Mouse (Mus musculus): ENCODE data around the gene Steap3. TPM values are rescaled to one million over a fixed set of nuclear protein-coding genes. Genes with fewer than 3 reads are reported as not detected.
A peak's percentile ranks its signal among the peaks of the same experiment; 100 is the strongest.

Gene Steap3
- polyA plus RNA-seq, 1 experiment from 2014 or later = 2.2 TPM

- Histone ChIP-seq H3K9me3 (no peaks in the 10 kb centered on the region), H3K36me3 (no peaks in the 10 kb centered on the region), H3K4me2 (no peak overlapping the region), H3K4me3 (no peak overlapping the region), H3K9ac (no peak overlapping the region), H3K4me1 (replicated peaks) (0 out of 2 replicates have a peak, but pooled peaks cover 7% of the 10 kb centered on the region), H3K27me3 (no peaks in the 10 kb centered on the region), H3K27ac (no peak overlapping the region)
- no peak for ATAC-seq (ENCODE audit: low FRiP score)
- 87% methylated on average over 5 of the region's 5 CpGs for WGBS
Observed at GRCm38 (mm10) chr1:120249842-120250241, 22.7 kb downstream of the Steap3 start.

GRCm38 (mm10) chr1:120248156-120248555 is 24.3 kb downstream of the Steap3 start:
- H3K4me1 ChIP-seq (replicated peaks) = 0 out of 2 replicates have a peak, but pooled peaks cover 7% of the 10 kb centered on the region
- H3K4me3 ChIP-seq = no peak overlapping the region
- no peak overlapping the region for H3K9ac ChIP-seq
- H3K36me3 ChIP-seq = no peaks in the 10 kb centered on the region
- no peak overlapping the region for H3K27ac ChIP-seq
- no peaks in the 10 kb centered on the region for H3K9me3 ChIP-seq
- no peak for ATAC-seq (ENCODE audit: low FRiP score)
- WGBS = 83% methylated on average over 5 of the region's 5 CpGs
- H3K27me3 ChIP-seq = no peaks in the 10 kb centered on the region
- no peak overlapping the region for H3K4me2 ChIP-seq

GRCm38 (mm10) chr1:120247351-120247750 is 25.2 kb downstream of the Steap3 start:
- no peak overlapping the region for H3K4me2 ChIP-seq
- no peak overlapping the region for H3K9ac ChIP-seq
- no peaks in the 10 kb centered on the region for H3K36me3 ChIP-seq
- H3K4me1 ChIP-seq (replicated peaks) = 0 out of 2 replicates have a peak, but pooled peaks cover 7% of the 10 kb centered on the region
- H3K27ac ChIP-seq = no peak overlapping the region
- no peaks in the 10 kb centered on the region for H3K9me3 ChIP-seq
- H3K4me3 ChIP-seq = no peak overlapping the region
- no peaks in the 10 kb centered on the region for H3K27me3 ChIP-seq
- ATAC-seq (ENCODE audit: low FRiP score) = no peak
- 84% methylated on average over 3 of the region's 3 CpGs for WGBS

- 0 out of 2 replicates have a peak, but pooled peaks cover 7% of the 10 kb centered on the region for H3K4me1 ChIP-seq (replicated peaks)
- H3K27me3 ChIP-seq = no peaks in the 10 kb centered on the region
- H3K4me3 ChIP-seq = no peak overlapping the region
- no peaks in the 10 kb centered on the region for H3K36me3 ChIP-seq
- H3K27ac ChIP-seq = no peak overlapping the region
- H3K9me3 ChIP-seq = no peaks in the 10 kb centered on the region
- no peak overlapping the region for H3K9ac ChIP-seq
- H3K4me2 ChIP-seq = no peak overlapping the region
- no peak for ATAC-seq (ENCODE audit: low FRiP score)
- WGBS = 95% methylated on average over 8 of the region's 8 CpGs
Observed at GRCm38 (mm10) chr1:120246946-120247345, 25.6 kb downstream of the Steap3 start.

GRCm38 (mm10) chr1:120245661-120246131 is 26.8 kb downstream of the Steap3 start:
- H3K9ac ChIP-seq = no peak overlapping the region
- no peaks in the 10 kb centered on the region for H3K9me3 ChIP-seq
- 0 out of 2 replicates have a peak, but pooled peaks have one; percentile 34 for ATAC-seq (ENCODE audit: low FRiP score)
- H3K4me3 ChIP-seq = no peak overlapping the region
- no peak overlapping the region for H3K27ac ChIP-seq
- H3K27me3 ChIP-seq = no peaks in the 10 kb centered on the region
- no peaks in the 10 kb centered on the region for H3K36me3 ChIP-seq
- 56% methylated on average over 4 of the region's 4 CpGs for WGBS
- H3K4me2 ChIP-seq = no peak overlapping the region
- 0 out of 2 replicates have a peak, but pooled peaks cover 7% of the 10 kb centered on the region for H3K4me1 ChIP-seq (replicated peaks)

- 95% methylated on average over 11 of the region's 11 CpGs for WGBS
- ATAC-seq (ENCODE audit: low FRiP score) = no peak
- Histone ChIP-seq H3K4me2 (no peak overlapping the region), H3K4me3 (no peak overlapping the region), H3K36me3 (no peaks in the 10 kb centered on the region), H3K4me1 (replicated peaks) (0 out of 2 replicates have a peak, but pooled peaks cover 7% of the 10 kb centered on the region), H3K27ac (no peak overlapping the region), H3K9ac (no peak overlapping the region), H3K9me3 (no peaks in the 10 kb centered on the region), H3K27me3 (no peaks in the 10 kb centered on the region)
Observed at GRCm38 (mm10) chr1:120244646-120245045, 27.9 kb downstream of the Steap3 start.

GRCm38 (mm10) chr1:120243987-120244386 is 28.5 kb downstream of the Steap3 start:
- Histone ChIP-seq H3K27me3 (no peaks in the 10 kb centered on the region), H3K4me3 (no peak overlapping the region), H3K9me3 (no peaks in the 10 kb centered on the region), H3K36me3 (no peaks in the 10 kb centered on the region), H3K9ac (no peak overlapping the region), H3K4me2 (no peak overlapping the region), H3K27ac (no peak overlapping the region), H3K4me1 (replicated peaks) (0 out of 2 replicates have a peak, but pooled peaks cover 7% of the 10 kb centered on the region)
- WGBS = 75% methylated on average over 11 of the region's 11 CpGs
- ATAC-seq (ENCODE audit: low FRiP score) = no peak

GRCm38 (mm10) chr1:120237068-120237467 is 35.4 kb downstream of the Steap3 start:
- Histone ChIP-seq H3K9ac (no peak overlapping the region), H3K27ac (no peak overlapping the region), H3K27me3 (no peaks in the 10 kb centered on the region), H3K36me3 (no peaks in the 10 kb centered on the region), H3K4me3 (no peak overlapping the region), H3K4me1 (replicated peaks) (no peaks in the 10 kb centered on the region), H3K4me2 (no peak overlapping the region), H3K9me3 (no peaks in the 10 kb centered on the region)
- 95% methylated on average over 1 of the region's 1 CpGs for WGBS
- ATAC-seq (ENCODE audit: low FRiP score) = no peak

GRCm38 (mm10) chr1:120236424-120236823 is 36.1 kb downstream of the Steap3 start:
- no peak overlapping the region for H3K4me2 ChIP-seq
- no peak for ATAC-seq (ENCODE audit: low FRiP score)
- H3K36me3 ChIP-seq = no peaks in the 10 kb centered on the region
- WGBS = 86% methylated on average over 14 of the region's 14 CpGs
- no peak overlapping the region for H3K9ac ChIP-seq
- no peaks in the 10 kb centered on the region for H3K9me3 ChIP-seq
- no peaks in the 10 kb centered on the region for H3K27me3 ChIP-seq
- H3K4me1 ChIP-seq (replicated peaks) = no peaks in the 10 kb centered on the region
- H3K27ac ChIP-seq = no peak overlapping the region
- H3K4me3 ChIP-seq = no peak overlapping the region

- Histone ChIP-seq H3K4me3 (no peak overlapping the region), H3K9me3 (no peaks in the 10 kb centered on the region)
- 94% methylated on average over 6 of the region's 6 CpGs for WGBS
Observed at GRCm38 (mm10) chr1:120235631-120236215, 36.8 kb downstream of the Steap3 start.

GRCm38 (mm10) chr1:120232170-120232569 is 40.3 kb downstream of the Steap3 start:
- 81% methylated on average over 6 of the region's 6 CpGs for WGBS
- H3K4me3 ChIP-seq = no peak overlapping the region

More at GRCm38 (mm10) chr1:120235631-120236215, 36.8 kb downstream of the Steap3 start:
- Histone ChIP-seq H3K27me3 (no peaks in the 10 kb centered on the region), H3K4me1 (replicated peaks) (no peaks in the 10 kb centered on the region), H3K9ac (no peak overlapping the region), H3K36me3 (no peaks in the 10 kb centered on the region), H3K27ac (no peak overlapping the region), H3K4me2 (no peak overlapping the region)
- ATAC-seq (ENCODE audit: low FRiP score) = no peak

GRCm38 (mm10) chr1:120231334-120231733 is 41.2 kb downstream of the Steap3 start:
- 49% methylated on average over 6 of the region's 6 CpGs for WGBS
- Histone ChIP-seq H3K36me3 (no peaks in the 10 kb centered on the region), H3K4me2 (no peak overlapping the region), H3K9ac (no peak overlapping the region), H3K4me3 (no peak overlapping the region), H3K27ac (no peak overlapping the region), H3K4me1 (replicated peaks) (no peaks in the 10 kb centered on the region), H3K27me3 (no peaks in the 10 kb centered on the region), H3K9me3 (no peaks in the 10 kb centered on the region)
- 0 out of 2 replicates have a peak, but pooled peaks have one; percentile 37 for ATAC-seq (ENCODE audit: low FRiP score)

More at GRCm38 (mm10) chr1:120232170-120232569, 40.3 kb downstream of the Steap3 start:
- Histone ChIP-seq H3K9ac (no peak overlapping the region), H3K4me1 (replicated peaks) (no peaks in the 10 kb centered on the region), H3K4me2 (no peak overlapping the region), H3K9me3 (no peaks in the 10 kb centered on the region), H3K27ac (no peak overlapping the region), H3K36me3 (no peaks in the 10 kb centered on the region), H3K27me3 (no peaks in the 10 kb centered on the region)
- no peak for ATAC-seq (ENCODE audit: low FRiP score)

Data from hindbrain, embryonic 13.5 days (tissue).